Mouse (Mus musculus) hematopoietic stem cell, adult 5-6 weeks (primary cell): ENCODE data around the gene Sfpq. TPM values are rescaled to one million over a fixed set of nuclear protein-coding genes. Genes with fewer than 3 reads are reported as not detected.

ENCODE experiments used
- ATAC-seq, 2 experiments: fragments of 125-278 bp in 1 of 2; replicated peaks in 1 of 2; 2 replicates each; pipeline ENCODE4 v1.8.0; 2016 to 2017; ENCODE audit warnings: inconsistent platforms in 2 of 2, mild to moderate bottlenecking in 2 of 2, moderate number of reproducible peaks in 2 of 2, low read depth in 1 of 2, moderate TSS enrichment in 1 of 2; ENCODE audit not compliant: low FRiP score in 2 of 2, poor library complexity in 2 of 2, severe bottlenecking in 2 of 2, insufficient read depth in 1 of 2, low TSS enrichment in 1 of 2
- total RNA-seq: library from RNA; stranded (forward); fragments of 172-1452, 232-1000 nt; gene quantifications from 2 replicates; pipeline ENCODE4 v1.2.3, GENCODE M21; 2017

The Sfpq gene
- total RNA-seq, 1 experiment from 2014 or later, result 1,123 TPM

- ATAC-seq, result peak; percentile 88 to 94
Measured at GRCm38 (mm10) chr4:127076875-127077548, 55.9 kb downstream of the Sfpq start, which contains the start of gene Zmym6. Gene Zmym6 (plus strand): TSS chr4:127077383.

GRCm38 (mm10) chr4:127080806-127081205 lies 59.7 kb downstream of the Sfpq start:
- ATAC-seq, result no peak

- no peak for ATAC-seq
Measured at GRCm38 (mm10) chr4:127083131-127083530, 62.0 kb downstream of the Sfpq start.

GRCm38 (mm10) chr4:127085761-127086160 lies 64.6 kb downstream of the Sfpq start:
- no peak for ATAC-seq

Other genes with a start within 250 kb of the Sfpq start
- gene Zmym4, start 53.2 kb upstream of the Sfpq start, total RNA-seq, result 60.9 and 107 TPM in 2 replicates
- gene Zmym1, start 39.8 kb downstream of the Sfpq start, total RNA-seq, result 21.9 and 28.0 TPM in 2 replicates
- 25.2 and 31.8 TPM in 2 replicates for gene Zmym6, start 56.1 kb downstream of the Sfpq start, total RNA-seq
- gene Tmem35b, start 102.4 kb downstream of the Sfpq start, total RNA-seq, result 12.0 and 27.9 TPM in 2 replicates
- gene Dlgap3, start 147.9 kb downstream of the Sfpq start, total RNA-seq, result not detected in 2 replicates
- 28.2 and 32.8 TPM in 2 replicates for gene Smim12, start 222.5 kb downstream of the Sfpq start, total RNA-seq